Mouse (Mus musculus) B cell, adult (primary cell): ENCODE measurements around the gene Gfi1b. TPM values are rescaled to one million over a fixed set of nuclear protein-coding genes. Genes with fewer than 3 reads are reported as not detected.

ENCODE experiments used
- total RNA-seq: library from RNA; stranded (reverse); gene quantifications from 4 replicates; pipeline ENCODE4 v1.2.4, GENCODE M21; 2023; ENCODE audit not compliant: inconsistent age

The Gfi1b gene
- 0.30 TPM in 1 of 4 replicates, not detected in the others for total RNA-seq

GRCm38 (mm10) chr2:28621664-28622171, at the start of gene Gfi1b:
TSS of gene Gfi1b (minus strand) at chr2:28621982.

GRCm38 (mm10) chr2:28640461-28641424, 19.0 kb upstream of the Gfi1b start, which contains the start of gene Tsc1:
TSS of gene Tsc1 (plus strand) at chr2:28641228.

GRCm38 (mm10) chr2:28583651-28584050, 38.1 kb downstream of the Gfi1b start, which contains the start of gene Gtf3c5:
TSS of gene Gtf3c5 (minus strand) at chr2:28583751.

GRCm38 (mm10) chr2:28563303-28563702, 58.5 kb downstream of the Gfi1b start, which contains the start of gene Cel:
TSS of gene Cel (minus strand) at chr2:28563403.

Other genes starting within 250 kb of the Gfi1b start
- gene Ppp1r26, start 175.2 kb downstream of the Gfi1b start, total RNA-seq = 0.67 TPM in 1 of 4 replicates, not detected in the others
- gene 1700007K13Rik, start 155.7 kb downstream of the Gfi1b start, total RNA-seq = not detected in 4 replicates
- gene Mrps2, start 153.9 kb downstream of the Gfi1b start, total RNA-seq = 21.4 to 23.5 TPM (median 22.5 TPM) in 4 replicates
- gene Gbgt1, start 125.1 kb downstream of the Gfi1b start, total RNA-seq = 0.71 TPM in 1 of 4 replicates, not detected in the others
- not detected in 4 replicates for gene Gm10134, start 115.9 kb downstream of the Gfi1b start, total RNA-seq
- 131 to 160 TPM (median 147 TPM) in 4 replicates for gene Ralgds, start 108.9 kb downstream of the Gfi1b start, total RNA-seq
- 0.24 to 1.7 TPM (median 0.90 TPM) in 3 of 4 replicates, not detected in the other for gene Cel, start 58.6 kb downstream of the Gfi1b start, total RNA-seq
- gene Gtf3c5, start 38.2 kb downstream of the Gfi1b start, total RNA-seq = 25.5 to 30.6 TPM (median 29.3 TPM) in 4 replicates
- gene Tsc1, start 19.2 kb upstream of the Gfi1b start, total RNA-seq = 44.6 to 53.3 TPM (median 48.0 TPM) in 4 replicates
- gene Spaca9, start 77.7 kb upstream of the Gfi1b start, total RNA-seq = 1.4 to 3.9 TPM (median 2.1 TPM) in 3 of 4 replicates, not detected in the other
- 0.60 to 1.7 TPM (median 1.3 TPM) in 4 replicates for gene Ak8, start 78.2 kb upstream of the Gfi1b start, total RNA-seq
- 14.3 to 16.2 TPM (median 14.6 TPM) in 4 replicates for gene Gtf3c4, start 218.4 kb upstream of the Gfi1b start, total RNA-seq
- gene Ddx31, start 218.4 kb upstream of the Gfi1b start, total RNA-seq = 15.7 to 21.0 TPM (median 18.4 TPM) in 4 replicates